Mouse (Mus musculus) right cerebral cortex, adult 2 months (tissue): ENCODE data around the gene Cdh10.
A peak's percentile ranks its signal among the peaks of the same experiment; 100 is the strongest.

ENCODE experiments used
- DNase-seq, 2 experiments: peaks; one replicate each; pipeline ENCODE4 v3.0.0; 2021 to 2022; ENCODE audit warnings: low spot score in 2 of 2

Cdh10 gene

DNA sequence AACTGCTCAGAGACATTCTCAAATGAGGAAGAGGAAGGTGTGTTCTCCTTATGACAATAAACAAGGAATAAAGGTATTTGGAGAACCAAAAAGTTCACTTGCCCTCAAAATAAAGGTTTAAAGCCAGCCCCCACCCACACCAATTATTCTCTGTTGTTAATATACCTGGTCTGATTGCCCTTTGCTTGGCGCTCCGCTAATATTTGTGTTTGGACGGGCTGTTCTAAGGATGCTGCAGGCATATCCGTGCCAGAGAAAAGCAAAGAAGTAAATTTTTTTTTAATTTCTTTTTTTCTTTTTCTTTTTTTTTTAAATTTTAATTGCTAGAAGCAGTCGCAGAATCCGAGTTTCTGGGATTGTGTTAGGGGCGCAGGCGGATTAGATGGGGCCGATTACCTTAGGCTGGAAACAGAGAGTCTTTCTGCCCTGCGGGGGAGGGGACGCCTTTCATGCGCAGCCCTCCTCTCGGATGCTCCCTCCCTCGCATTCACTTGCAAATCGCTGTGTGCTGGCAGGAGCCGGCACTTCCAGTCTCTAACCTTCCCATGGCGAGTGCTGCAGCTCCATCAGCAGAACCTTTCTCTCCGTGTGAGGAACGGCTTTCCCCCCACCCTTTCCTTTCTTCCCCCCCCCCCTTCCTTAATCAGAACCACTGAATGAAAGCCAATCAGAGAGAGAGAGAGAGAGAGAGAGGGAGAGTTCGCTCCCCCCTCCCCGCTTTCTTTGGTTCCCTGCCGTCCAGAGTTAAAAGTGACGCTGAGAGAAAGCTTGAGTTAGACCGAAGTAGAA lies at the start of gene Cdh10:
Cdh10 (plus strand) TSS at position 763 of the 789 bp plus-strand sequence.
- peak; percentile 75 to 78 for DNase-seq

DNA sequence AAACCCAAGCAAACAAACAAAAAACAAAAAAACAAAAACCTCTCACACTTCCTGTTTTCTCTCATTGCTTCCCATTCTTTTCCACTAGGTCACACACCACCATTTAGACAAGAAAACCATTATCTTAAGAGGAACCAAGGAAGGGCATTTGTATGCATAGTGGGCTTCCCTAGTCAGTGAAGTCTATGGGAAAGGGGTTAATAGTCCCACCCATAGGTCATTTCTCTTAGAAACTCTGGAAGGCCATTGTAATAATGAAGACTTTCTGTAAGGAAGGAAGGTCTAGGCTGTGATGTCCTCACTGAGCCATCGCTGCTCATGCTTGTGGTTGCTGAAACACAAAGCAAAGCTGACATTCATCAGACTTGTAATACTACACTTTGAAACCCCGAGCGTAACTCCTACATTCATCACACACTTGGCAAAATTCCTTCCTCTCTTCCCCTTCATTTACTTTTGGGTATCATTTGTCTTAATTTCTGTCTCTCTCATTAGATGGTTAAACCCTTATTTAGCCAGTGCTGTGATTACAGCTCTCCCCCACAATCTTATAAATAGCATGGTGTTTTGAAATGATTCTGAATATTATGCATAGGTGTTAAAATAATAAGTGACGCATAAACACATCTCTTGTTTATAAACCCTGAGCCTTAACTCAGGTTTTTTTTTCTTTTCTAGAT lies 9.5 kb upstream of the Cdh10 start:
- DNase-seq, result no peak

DNA sequence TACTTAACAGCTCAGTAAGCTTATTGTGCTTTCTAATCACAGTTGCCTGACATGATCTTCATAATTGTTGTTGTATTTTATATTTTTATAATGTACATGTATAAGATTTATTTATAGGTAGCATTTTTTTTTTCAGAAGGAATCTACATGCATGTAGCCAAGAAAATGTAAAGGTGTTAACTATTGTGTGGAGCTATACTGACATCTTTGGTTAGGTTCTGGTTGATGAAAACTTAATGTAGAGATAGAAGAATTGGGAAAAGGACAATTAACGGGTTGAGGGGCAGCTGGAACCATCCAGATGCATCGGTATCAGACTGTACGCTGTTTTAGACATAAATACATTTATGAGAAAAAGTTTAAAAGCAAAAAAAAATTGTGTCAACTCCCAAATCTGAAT lies 1.0 kb upstream of the Cdh10 start:
- no peak for DNase-seq

DNA sequence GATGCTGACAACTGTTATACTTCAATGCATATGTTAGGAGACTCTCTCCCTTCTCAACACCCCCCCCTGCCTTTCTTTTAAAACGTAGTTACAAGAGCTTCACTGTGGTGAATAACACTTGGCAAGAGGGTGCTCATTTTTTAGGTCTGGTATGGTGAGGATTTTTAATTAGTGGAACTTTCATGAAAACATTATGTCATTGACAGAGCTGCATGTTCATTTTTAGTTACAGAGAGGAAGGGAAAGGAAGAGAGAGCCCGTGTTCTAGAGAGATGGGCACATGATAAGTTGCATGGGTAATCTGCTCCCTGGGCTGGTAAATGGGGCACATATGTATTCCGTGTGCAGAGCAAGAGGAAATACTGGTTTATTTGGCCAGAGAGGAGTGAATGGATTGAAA lies 1.5 kb downstream of the Cdh10 start:
- DNase-seq, result peak; percentile 43 to 44

DNA sequence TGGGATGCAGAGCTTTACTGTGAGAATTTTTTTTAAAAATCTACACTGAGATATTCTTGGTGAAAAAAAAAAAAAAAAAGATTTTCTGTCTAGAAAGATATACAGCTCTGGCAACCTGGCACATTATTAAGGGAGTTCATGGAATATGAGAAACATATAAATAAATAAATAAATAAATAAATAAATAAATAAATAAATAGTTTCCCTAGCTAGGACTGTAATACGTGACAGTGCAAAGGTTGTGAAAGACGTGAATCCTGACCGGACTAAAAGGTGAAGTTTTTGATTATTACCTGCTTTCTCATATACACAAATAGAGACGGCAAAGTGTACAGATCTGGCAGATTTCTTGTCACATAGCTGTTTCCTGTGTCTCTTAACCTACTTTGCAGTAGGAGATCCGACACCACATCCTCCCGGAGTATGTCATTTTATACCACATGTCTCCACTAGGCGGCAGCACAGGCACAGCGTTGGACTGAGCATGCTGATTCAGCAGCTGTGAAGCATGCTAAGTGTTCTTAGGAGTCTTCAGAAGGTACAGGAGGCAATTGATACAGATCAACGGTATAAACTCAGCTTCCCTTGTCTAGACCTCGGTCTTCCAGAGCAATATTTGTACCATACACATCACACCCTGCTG lies 2.5 kb downstream of the Cdh10 start:
- DNase-seq, result peak; percentile 96 to 99

DNA sequence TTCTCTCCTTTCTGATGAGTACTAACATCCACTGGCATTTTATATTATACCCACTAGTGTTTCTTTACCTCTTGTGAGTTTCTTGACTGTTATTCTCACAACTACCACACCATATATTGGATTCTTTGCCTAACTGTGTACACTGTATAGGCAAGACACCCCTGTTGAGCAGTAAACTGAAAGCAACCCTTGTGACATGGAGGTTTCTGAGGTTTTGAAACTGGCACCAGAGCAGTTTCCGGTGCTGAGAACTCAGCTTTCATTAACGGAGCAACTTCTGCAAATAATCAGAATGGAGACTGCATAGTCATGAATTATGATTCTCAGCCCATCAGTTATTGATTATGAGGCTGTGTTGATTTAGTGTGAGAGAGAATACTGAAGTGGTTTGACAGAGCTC lies 4.7 kb downstream of the Cdh10 start:
- DNase-seq, result no peak

DNA sequence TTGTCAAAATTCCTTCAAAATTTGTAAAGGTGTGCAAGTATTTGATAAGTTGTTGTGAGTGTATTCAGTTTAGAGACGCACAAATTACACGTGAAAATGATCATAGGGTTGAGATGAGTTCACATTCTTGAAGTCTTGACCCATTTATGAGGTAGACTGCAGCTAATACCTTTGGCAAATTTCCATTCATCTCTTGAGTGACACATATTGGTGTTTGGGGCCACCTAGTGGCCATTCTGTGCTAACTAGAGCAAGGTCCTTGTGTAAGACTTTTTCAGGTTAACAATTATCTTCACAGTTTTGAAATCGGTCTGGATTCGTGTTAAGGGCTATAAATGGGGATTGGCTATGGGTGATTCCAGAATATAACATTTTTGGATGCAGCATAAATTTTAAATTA lies 13.5 kb downstream of the Cdh10 start:
- peak; percentile 57 to 62 for DNase-seq

DNA sequence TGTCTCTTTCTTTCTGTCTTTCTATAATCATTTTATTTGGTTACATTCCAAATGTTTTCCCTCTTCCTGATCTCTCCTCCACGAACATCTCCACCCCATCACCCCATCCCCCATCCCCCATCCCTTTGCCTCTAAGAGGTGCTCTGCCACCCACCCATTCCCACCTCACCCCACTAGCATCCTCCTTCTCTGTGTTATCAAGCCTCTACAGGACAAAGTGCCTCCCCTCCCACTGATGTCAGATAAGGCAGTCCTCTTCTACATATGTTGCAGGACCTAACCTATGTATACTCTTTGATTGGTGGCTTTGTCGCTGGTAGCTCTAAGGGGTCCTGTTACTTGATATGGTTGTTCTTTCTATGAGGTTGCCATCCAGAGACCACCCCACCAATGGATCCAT lies 23.0 kb downstream of the Cdh10 start:
- DNase-seq, result no peak

DNA sequence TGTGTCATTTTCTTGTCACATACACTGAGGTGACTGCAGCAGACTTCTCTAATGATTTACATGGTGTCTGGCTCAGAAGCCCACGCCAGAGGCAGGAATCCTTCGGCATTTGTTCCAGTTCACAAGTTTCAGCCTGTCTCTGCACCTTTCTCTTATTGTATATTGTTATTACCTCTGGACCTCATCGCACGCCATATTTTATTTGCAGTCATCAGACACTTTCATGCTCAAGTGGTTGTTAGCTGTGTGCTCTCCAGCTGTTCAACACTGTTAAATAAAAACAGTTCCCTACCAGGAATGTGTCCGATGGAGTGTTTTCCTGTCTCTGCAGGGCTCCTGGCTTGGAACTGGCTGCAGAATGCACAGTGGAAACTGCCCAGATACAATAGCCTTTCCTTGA lies 26.1 kb downstream of the Cdh10 start:
- DNase-seq, result no peak

DNA sequence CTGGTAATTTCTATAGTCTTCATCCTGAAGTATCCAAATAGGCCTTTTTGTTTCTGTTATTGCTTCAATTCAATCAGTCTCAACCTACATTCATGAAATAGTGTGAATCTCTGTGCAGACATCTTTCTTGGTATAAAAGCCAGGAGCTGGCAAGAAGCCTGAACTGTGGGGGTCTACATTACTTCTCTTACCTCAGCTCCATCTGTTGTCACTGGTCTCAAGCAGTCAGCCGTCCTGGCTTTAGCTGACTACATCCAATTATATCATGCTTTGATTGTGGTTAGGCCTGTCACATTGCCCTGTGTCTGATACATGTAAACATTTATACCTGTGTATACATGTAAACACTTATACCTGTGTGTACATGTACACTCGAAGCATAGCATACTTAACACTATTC lies 31.8 kb downstream of the Cdh10 start:
- DNase-seq, result no peak

DNA sequence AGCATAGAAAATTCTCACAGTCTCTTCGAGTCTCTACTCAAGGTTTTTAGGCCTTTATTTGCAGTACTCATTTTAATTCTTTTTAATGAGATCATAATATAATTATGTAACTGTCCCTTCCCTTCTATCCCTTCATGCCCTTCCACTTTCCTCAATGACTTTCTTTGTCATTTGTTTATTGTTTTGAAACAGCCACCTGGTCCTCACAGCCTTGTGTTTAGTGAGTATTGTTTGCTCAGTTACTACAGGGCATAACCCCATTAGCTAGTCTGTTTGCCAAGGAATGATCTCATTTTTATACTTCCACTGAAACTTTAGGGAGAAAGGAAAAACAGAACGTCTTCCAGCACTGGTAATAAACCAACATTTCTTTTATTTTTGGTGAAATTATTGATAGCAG lies 39.4 kb downstream of the Cdh10 start:
- no peak for DNase-seq

DNA sequence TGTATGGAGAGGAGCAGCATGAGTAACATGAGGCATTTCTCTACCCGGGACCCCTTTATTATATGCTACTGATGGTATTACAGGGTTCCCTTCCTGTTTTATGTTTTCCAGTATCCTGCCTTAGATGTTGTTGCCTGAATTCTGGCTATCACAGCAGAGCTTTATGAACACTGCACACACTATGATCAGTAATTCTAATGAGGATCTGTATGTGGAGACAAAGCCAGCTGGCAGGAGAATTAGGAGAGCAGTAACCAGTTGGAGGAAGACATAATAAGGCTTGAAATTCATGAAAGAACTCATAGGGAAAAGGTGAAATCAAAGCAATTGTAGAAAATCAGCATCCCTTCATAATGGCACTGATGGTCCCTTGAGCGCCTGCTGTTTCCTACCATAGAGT lies 51.1 kb downstream of the Cdh10 start:
- DNase-seq, result no peak

DNA sequence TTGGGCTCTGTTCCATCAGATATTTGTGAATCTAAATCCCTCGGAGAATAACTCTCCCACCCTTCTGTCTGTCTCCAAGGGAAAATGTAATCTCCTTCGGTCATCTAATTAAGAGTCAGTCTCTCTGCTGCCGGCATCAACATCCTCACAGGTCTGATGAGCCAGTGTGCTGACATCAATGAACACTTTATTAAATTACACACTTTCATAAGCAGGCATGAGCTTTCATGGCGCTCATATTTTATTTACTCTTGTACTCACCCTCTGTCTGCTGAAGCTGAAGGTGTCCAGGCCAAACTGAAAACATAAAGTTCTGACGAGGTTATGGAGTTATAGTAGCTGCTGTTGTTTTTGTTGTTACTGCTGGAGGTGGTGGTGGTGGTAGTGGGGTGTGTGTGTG lies 62.7 kb downstream of the Cdh10 start:
- no peak for DNase-seq

DNA sequence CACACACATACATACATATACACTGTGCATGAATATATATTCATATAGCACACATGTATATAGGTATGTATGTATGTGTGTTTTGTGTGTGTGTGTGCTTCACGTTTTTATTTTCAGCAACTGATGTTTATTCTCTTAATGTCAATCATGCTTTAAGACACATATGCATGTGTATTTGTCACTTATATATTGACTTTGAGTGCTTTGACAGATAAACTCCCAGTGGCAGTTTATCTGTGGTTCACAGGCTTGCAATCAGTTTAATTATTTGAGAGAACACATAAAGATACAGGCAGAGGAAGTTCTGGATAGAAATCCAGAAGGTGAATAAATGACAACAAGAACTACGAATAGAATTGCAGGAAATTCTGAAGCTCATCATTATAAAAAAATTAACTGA lies 67.9 kb downstream of the Cdh10 start:
- no peak for DNase-seq

DNA sequence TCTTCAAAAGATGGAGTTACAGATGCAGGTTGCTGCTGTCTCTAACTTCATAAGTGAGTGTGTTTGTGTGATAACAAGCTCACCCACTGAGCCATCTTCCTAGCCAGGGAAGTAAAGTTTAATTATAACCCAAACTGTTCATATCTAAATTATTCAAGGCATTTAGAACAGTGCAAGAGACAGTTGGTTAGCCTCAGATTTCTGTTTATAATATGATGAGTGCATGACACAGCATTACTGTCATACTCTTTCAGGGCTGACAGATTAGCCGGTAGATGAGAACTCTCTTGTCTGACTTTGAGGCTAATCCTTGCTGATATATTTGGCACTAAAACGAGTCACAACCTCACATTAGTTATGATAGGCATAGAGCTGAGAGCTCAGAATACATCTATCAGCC lies 70.2 kb downstream of the Cdh10 start:
- no peak for DNase-seq

DNA sequence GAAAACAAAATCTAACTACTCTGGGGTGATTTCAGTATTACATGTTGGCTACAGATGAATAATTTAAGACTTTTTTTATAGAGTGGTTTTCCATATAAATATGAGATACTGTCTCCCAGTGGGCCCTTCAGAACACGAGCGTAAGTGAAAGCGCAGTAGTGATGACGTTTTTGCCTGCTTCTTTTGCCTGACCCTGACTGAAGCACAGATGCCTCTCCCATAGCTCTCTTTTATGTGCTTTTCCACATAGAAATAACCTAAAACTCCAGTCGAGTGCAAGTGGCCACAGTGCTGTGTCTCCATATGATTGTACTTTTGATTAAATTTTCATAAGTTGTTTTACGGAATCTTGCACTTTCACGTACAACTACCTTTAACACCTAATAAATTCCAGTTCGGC lies 71.6 kb downstream of the Cdh10 start:
- no peak for DNase-seq

DNA sequence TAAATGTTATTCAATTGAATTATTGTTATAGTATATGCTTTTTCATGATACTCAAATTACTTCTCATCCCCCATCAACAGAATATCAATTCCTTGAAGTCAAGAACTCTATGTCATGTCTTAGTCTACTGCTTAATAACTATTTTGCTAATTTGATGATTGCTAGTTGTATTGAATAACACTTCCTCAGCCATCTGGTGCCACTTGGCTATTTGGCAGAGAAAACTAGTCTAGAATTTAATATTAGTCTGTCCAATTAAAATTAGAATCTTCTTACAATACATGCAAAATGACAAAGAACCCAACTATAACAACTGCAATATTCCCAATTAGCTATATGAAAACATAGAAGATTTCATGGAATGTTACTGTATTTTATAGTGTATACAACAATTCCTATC lies 82.0 kb downstream of the Cdh10 start:
- no peak for DNase-seq

DNA sequence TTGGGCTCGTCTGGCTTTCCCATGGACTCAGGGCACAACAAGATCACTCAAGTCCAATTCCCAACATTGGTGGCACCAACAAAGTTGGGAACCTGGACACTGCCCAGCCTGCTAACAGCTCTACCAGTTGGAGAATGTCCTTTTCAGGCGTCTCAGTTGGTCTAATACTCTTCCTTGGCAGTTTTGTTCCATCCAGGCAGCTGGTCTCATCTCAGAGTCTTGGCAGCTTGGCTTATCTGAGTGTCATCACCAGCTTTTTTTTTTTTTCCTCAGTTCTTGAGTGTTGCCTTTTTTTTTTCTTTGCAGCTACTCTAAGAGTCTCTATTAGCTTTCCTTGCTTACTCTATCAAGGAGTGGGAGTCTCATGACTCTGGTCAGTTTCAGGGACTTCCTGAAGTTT lies 85.4 kb downstream of the Cdh10 start:
- DNase-seq, result no peak

DNA sequence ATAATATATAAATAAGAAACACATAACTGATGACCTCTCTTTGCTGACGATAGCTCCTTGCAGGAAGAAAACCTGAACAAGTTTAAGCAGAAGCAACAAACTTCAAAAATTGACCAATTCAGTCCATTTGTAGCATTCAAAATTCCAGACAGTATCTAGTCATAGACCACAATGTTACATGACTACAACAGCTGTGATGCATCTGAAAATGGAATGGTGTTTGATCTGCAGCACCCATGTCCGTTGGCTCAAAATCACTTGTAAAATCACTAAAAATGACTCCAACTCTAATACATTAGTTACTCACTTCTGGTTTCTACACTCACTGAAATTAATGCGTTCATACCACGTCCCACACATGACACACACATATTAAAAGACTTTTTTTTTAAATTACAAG lies 91.9 kb downstream of the Cdh10 start:
- no peak for DNase-seq

DNA sequence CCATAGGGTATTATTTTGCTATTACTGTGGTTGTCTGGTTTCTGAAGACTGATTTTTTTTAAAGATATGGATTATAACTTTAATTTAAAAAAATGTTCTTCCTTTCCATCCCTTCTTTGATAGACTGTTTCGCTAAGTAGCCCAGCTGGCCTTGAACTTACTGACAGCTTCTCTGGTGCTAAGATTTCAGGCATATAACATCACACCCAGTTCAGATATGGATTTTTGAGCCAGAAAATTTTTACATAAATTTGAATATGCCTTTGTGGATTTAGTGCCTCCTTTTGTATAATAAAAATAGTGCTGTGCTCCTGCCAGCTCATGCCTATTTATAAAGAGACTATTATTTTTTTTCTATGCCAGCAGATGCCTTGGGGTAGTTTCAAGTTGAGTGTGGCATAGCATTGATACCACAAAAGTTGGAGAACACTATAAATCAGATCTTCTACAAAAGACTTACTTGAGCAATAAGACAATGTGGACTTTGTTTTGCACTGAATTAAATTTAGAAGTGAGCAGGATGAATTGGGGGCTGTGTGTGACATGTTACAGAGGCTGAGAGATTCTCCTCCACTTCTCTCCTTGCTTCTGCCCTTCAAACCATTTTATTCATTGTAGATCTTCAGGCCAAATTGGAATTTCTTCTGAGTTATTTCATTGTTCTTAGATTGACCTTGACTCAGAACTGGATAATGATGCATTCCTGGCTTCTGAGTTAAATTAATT lies 106.8 kb downstream of the Cdh10 start:
- DNase-seq, result no peak

DNA sequence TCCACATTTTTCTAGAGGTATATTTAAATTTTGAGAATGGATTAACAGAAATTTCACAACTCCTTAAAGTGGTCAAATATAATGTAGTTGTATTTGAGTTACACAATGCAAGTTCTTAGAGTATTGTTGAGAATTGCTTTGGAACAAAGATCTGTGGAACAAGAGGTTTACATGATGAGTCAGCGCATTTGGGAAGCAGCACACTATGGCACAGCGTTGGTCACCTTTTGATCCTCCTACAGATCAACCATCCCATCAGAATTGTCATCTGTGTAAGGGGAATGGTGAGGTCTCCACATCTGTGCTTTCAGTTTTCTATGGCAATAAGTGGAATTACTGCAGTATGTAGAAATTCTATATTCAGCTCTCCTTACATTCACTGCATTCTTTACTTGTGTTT lies 108.2 kb downstream of the Cdh10 start:
- no peak for DNase-seq

DNA sequence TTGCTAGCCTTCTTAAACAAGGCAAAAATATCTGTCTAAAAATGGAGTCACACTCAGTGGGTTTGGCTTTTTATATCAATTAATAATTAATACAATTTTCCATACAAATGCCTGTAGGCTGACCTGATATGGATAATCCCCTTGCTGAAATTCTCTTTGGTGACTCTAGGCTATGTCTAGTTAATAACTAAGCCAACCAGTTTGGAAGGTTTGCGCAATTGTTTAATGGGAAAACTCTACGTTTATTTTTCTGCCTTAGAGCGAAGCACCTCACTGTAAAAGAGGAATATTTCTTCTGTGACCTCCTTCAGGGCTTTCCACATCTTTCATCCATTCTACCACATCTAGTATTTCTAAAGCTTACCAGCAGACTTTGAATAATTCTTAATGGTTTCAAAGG lies 133.5 kb downstream of the Cdh10 start:
- DNase-seq, result no peak
